Mouse (Mus musculus): ENCODE data around the gene Galnt17.

Gene Galnt17

GRCm38 (mm10) chr5:131246591-131246990, 61.7 kb downstream of the Galnt17 start:
- no peak for DNase-seq (ENCODE audit: low spot score in 2 of 2)

GRCm38 (mm10) chr5:131241689-131242088, 66.6 kb downstream of the Galnt17 start:
- DNase-seq (ENCODE audit: low spot score in 2 of 2): peak in 1 of 2 experiments; percentile 46

- DNase-seq (ENCODE audit: low spot score in 2 of 2): no peak
Observed at GRCm38 (mm10) chr5:131239813-131240212, 68.5 kb downstream of the Galnt17 start.

GRCm38 (mm10) chr5:131236906-131237305, 71.4 kb downstream of the Galnt17 start:
- no peak for DNase-seq (ENCODE audit: low spot score in 2 of 2)

GRCm38 (mm10) chr5:131233828-131234227, 74.5 kb downstream of the Galnt17 start:
- no peak for DNase-seq (ENCODE audit: low spot score in 2 of 2)

GRCm38 (mm10) chr5:131231060-131231459, 77.2 kb downstream of the Galnt17 start:
- DNase-seq (ENCODE audit: low spot score in 2 of 2): no peak

GRCm38 (mm10) chr5:131229744-131230143, 78.6 kb downstream of the Galnt17 start:
- no peak for DNase-seq (ENCODE audit: low spot score in 2 of 2)

- no peak for DNase-seq (ENCODE audit: low spot score in 2 of 2)
Observed at GRCm38 (mm10) chr5:131223416-131223815, 84.9 kb downstream of the Galnt17 start.

- no peak for DNase-seq (ENCODE audit: low spot score in 2 of 2)
Observed at GRCm38 (mm10) chr5:131222498-131223244, 85.6 kb downstream of the Galnt17 start.

- DNase-seq (ENCODE audit: low spot score in 2 of 2): no peak
Observed at GRCm38 (mm10) chr5:131218221-131218620, 90.1 kb downstream of the Galnt17 start.

GRCm38 (mm10) chr5:131211618-131212017, 96.7 kb downstream of the Galnt17 start:
- no peak for DNase-seq (ENCODE audit: low spot score in 2 of 2)

GRCm38 (mm10) chr5:131201146-131201545, 107.2 kb downstream of the Galnt17 start:
- DNase-seq (ENCODE audit: low spot score in 2 of 2): no peak

- DNase-seq (ENCODE audit: low spot score in 2 of 2): no peak
Observed at GRCm38 (mm10) chr5:131192311-131192710, 116.0 kb downstream of the Galnt17 start.

GRCm38 (mm10) chr5:131184566-131184965, 123.7 kb downstream of the Galnt17 start:
- DNase-seq (ENCODE audit: low spot score in 2 of 2): no peak

- DNase-seq (ENCODE audit: low spot score in 2 of 2): peak; percentile 49 to 82
Observed at GRCm38 (mm10) chr5:131181231-131181630, 127.1 kb downstream of the Galnt17 start.

- peak in 1 of 2 experiments; percentile 13 for DNase-seq (ENCODE audit: low spot score in 2 of 2)
Observed at GRCm38 (mm10) chr5:131180756-131181155, 127.5 kb downstream of the Galnt17 start.

GRCm38 (mm10) chr5:131177851-131178250, 130.4 kb downstream of the Galnt17 start:
- DNase-seq (ENCODE audit: low spot score in 2 of 2): no peak

GRCm38 (mm10) chr5:131177168-131177567, 131.1 kb downstream of the Galnt17 start:
- no peak for DNase-seq (ENCODE audit: low spot score in 2 of 2)

GRCm38 (mm10) chr5:131169186-131169585, 139.1 kb downstream of the Galnt17 start:
- DNase-seq (ENCODE audit: low spot score in 2 of 2): no peak

GRCm38 (mm10) chr5:131167366-131167765, 140.9 kb downstream of the Galnt17 start:
- DNase-seq (ENCODE audit: low spot score in 2 of 2): no peak

- DNase-seq (ENCODE audit: low spot score in 2 of 2): peak in 1 of 2 experiments; percentile 6
Observed at GRCm38 (mm10) chr5:131165681-131166080, 142.6 kb downstream of the Galnt17 start.

- no peak for DNase-seq (ENCODE audit: low spot score in 2 of 2)
Observed at GRCm38 (mm10) chr5:131157866-131158265, 150.4 kb downstream of the Galnt17 start.

GRCm38 (mm10) chr5:131156323-131156722, 152.0 kb downstream of the Galnt17 start:
- no peak for DNase-seq (ENCODE audit: low spot score in 2 of 2)

- no peak for DNase-seq (ENCODE audit: low spot score in 2 of 2)
Observed at GRCm38 (mm10) chr5:131142606-131143005, 165.7 kb downstream of the Galnt17 start.

All from frontal cortex, postnatal 36 days (tissue).